Mouse (Mus musculus) heart, adult 8-10 months (tissue): ENCODE data around the gene Mri1. TPM values are rescaled to one million over a fixed set of nuclear protein-coding genes. Genes with fewer than 3 reads are reported as not detected.
A peak's percentile ranks its signal among the peaks of the same experiment; 100 is the strongest.

Experiments used
- DNase-seq: peaks from one replicate; pipeline ENCODE4 v3.0.0; 2022; ENCODE audit warnings: low spot score
- microRNA-seq: library from miRNA; unstranded; fragments of <30 nt; microRNA quantifications from one replicate; pipeline ENCODE4 v1.2.0, GENCODE M21; 2022
- total RNA-seq, 4 experiments: library from RNA; stranded (reverse); gene quantifications; 2 replicates each; pipeline ENCODE4 v1.2.4; 2022

The Mri1 gene
- total RNA-seq, 4 experiments from 2014 or later = 10.5 to 15.0 (median 12.5) TPM

DNA sequence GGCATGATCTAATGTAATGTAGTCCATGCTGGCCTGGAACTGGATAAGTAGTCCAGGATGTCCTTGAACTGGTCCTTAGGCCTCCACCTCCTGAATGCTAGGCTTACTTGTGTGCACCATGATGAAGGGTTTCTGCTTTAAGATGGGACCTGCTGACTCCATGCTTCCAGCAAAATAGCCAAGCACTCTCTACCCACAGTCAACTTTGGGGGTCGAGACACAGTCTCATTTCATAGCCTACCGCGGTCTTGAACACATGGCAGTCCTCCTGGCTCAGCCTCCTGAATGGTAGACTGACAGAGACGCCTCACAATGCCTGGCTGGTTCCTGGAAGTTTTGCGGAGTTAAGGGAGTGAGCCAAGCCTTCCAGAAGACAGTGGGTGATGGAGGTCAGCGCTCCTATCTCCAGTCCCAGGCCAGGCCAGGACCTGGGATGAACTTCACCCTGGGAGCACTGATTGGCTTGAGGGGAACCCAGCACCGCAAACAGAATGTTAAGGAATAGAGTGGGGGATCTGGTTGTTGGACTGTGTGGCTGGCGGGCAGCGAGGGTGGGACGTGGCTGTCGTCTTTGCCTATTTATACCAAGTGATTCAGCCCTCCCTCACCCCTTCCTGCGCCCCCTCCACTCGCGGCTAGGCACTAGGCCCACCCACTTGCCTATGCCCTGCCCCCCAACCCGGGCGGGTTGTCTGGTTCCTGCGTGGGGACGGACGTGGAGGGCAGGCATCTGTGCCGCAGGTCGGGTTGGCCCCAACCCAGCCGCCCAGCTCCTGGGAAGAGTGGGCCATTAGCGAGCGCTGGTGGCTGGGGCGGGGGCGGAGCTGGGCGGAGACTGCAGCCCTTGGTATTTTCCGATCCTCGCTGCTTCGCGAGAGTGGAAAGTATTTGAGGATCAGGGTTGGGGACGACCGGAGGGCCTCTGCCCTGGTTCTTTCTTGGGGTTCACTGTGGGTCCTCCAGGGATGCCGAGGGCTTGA lies 53.9 kb downstream of the Mri1 start:
- DNase-seq = peak; percentile 90

DNA sequence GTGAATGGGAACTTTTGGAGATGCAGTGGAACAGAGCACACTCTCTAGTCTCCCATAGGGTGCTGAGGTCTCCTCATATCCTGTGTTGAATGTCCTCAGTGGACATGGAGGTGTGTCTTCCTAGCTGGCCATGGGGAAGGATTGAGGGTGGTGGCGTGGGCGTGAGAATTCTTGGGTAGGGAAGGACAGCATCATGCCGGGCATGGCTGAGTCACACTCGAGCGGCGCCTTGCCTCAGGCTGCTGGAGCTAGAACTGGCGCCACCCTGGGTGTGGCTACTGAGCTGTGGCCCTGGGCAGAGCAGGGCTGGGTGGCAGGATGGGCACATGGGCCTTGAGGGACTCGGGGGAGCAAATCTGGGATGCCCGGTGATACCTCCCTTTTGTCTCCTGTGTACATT lies 54.7 kb downstream of the Mri1 start:
- peak; percentile 71 for DNase-seq

DNA sequence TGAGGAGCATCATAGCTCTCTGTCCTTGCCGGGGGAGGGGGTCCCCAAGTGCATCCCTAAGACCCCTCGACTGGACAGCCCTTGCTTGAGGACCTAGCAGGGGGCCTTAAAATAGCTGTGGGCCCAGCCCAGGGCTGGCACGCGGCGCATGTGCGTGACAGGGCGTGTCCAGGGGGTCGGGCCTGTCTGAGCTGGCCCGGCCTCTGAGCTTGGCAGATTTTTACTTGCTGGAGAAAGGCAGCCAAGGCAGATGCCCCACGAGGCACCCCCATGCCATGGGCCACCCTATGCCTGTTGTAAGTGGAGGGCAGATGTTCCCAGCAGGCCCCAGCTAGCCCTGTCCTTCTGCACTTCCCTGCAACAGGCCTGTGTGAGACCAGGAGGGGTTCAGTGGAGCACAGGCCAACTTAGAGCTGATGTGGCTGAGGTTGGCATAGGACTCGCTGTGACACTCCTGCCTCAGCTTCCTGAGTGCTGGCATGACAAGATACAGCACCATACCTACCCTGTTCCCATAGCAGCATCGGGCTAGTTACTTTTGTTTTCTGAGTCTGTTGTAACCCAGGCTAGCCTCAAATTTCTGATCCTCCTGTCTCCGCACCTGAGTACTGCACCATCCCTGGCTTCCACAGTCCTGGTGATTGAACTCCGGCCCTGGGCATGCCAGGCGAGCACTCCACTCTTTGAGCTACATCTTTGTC lies 55.4 kb downstream of the Mri1 start:
- peak; percentile 89 for DNase-seq

DNA sequence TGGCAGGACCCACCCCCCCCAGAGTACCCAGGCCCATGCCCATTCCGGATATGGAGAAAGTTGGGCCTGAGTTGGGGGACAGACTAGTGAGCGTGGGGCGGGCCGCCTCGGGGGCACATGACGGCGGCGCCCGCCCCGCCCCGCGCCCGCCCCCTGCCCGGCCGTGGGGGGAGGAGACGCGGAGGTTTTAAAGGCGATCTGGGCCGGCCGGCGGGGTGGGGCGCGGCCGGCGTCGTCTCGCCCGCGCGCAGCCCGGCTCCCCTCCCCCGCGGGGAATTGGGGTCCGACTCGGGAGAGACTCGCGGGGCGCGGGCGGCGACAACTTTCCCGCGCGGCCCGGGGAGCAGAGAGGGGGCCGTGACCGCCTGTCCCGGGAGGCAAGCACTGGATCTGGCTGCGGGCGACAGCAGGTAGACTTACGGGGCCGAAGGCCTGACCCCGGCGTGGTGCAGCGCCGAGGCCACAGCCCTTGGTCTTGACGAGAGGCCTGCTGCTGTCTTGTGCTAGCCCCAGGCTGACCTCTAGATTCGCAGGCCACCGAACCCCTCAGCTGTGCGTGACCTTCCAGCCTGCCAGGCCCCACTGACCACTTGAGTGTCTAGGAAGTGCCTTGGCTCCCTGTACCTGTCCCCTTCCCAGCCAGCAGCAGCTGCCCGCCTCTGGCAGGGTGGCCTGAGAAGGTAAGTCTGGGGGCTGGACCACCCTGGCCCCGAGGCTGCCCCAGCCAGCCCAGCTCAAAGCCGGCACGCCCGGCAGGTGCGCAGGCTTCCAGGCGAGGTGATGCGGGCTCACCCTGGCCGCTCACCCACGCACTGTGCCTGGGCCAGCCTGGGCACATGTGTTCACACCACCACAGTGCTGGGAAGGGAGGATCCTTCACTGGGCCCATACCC lies 56.2 kb downstream of the Mri1 start:
- peak; percentile 87 for DNase-seq

DNA sequence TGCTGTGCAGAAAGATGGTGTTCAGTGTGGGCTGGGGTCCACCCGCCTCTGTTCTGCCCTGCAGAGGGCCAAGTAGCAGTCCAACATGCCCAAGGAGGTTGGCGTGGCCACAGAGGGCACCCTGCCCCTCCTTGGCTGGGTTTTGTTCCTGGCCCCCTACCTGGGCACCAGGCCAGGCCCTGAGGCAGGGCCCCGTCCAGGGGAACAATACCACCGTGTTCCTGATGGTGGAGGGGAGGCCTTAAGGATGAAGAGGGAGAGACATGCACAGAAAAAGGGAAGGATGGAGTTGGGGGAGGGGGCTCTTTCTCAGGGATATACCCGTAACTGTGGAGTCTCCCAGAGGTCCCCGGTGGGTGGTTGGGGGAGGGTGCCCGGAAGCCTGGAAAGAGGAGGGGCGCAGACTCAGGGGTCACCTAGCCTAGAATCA lies 57.0 kb downstream of the Mri1 start:
- DNase-seq = no peak

Small RNA genes within 50 kb of the gene (microRNA-seq; reads per million reads assigned to microRNA genes)
- gene Mir23a (50,228 reads per million, percentile 98 among the genes with 10 or more reads in this experiment), gene Mir24-2 (not detected), gene Mir27a (3,401 reads per million, percentile 91 among the genes with 10 or more reads in this experiment), gene Mir3074-2 (not detected)

Other genes starting within 250 kb of the Mri1 start
- 1 to 10 TPM; 1.6 to 4.0 (median 3.2) TPM for gene 2210011C24Rik, start 245.2 kb downstream of the Mri1 start, total RNA-seq
- gene Palm3, start 235.9 kb downstream of the Mri1 start, total RNA-seq = under 1 TPM; 0.11 to 0.41 (median 0.23) TPM
- 1 to 10 TPM; 2.7 to 4.5 (median 3.1) TPM for gene Il27ra, start 214.7 kb downstream of the Mri1 start, total RNA-seq
- not detected for gene Rln3, start 212.3 kb downstream of the Mri1 start, total RNA-seq
- gene Gm10643, start 192.2 kb downstream of the Mri1 start, total RNA-seq = 1 to 10 TPM; 4.6 to 7.5 (median 5.4) TPM
- 10 to 100 TPM in 1 of 4 experiments, 1 to 10 TPM in 3; 6.7 to 10.0 (median 9.2) TPM for gene Rfx1, start 190.5 kb downstream of the Mri1 start, total RNA-seq
- gene Dcaf15, start 152.6 kb downstream of the Mri1 start, total RNA-seq = 1 to 10 TPM; 6.3 to 8.2 (median 8.0) TPM
- gene Podnl1, start 131.3 kb downstream of the Mri1 start, total RNA-seq = under 1 TPM in 2 of 4 experiments, not detected in 2; 0.11 TPM
- gene Cc2d1a, start 109.4 kb downstream of the Mri1 start, total RNA-seq = 10 to 100 TPM; 10.9 to 14.6 (median 12.3) TPM
- 1 to 10 TPM in 1 of 4 experiments, under 1 TPM in 3; 0.17 to 1.2 (median 0.31) TPM for gene 4930432K21Rik, start 109.3 kb downstream of the Mri1 start, total RNA-seq
- gene Nanos3, start 72.1 kb downstream of the Mri1 start, total RNA-seq = 1 to 10 TPM in 3 of 4 experiments, under 1 TPM in 1; 0.98 to 1.7 (median 1.5) TPM
- gene Zswim4, start 20.3 kb downstream of the Mri1 start, total RNA-seq = 1 to 10 TPM; 6.6 to 8.0 (median 7.2) TPM
- gene D8Ertd738e, start 7.6 kb downstream of the Mri1 start, total RNA-seq = 100 to 1,000 TPM; 165 to 232 (median 189) TPM
- gene Ccdc130, start 13.1 kb upstream of the Mri1 start, total RNA-seq = 10 to 100 TPM in 2 of 4 experiments, 1 to 10 TPM in 2; 7.5 to 12.3 (median 9.8) TPM
- 1 to 10 TPM; 1.3 to 3.6 (median 2.8) TPM for gene Cacna1a, start 131.1 kb upstream of the Mri1 start, total RNA-seq